Mouse (Mus musculus) ES-E14 (cell line): ENCODE measurements around the gene Klkb1. TPM values are rescaled to one million over a fixed set of nuclear protein-coding genes. Genes with fewer than 3 reads are reported as not detected.
A peak's percentile ranks its signal among the peaks of the same experiment; 100 is the strongest.
"Not testable (repeated sequence)": the region's sequence is repeated elsewhere in the genome, so short reads cannot be mapped to it uniquely, and the experiment has no call there.

ENCODE experiments used
- DNase-seq: peaks from one replicate; pipeline ENCODE4 v3.0.0-alpha.2; 2013; ENCODE audit warnings: low read depth, low spot score
- H3K27ac ChIP-seq: 2 replicates; pipeline ENCODE4 v1.5.1; 2012; ENCODE audit warnings: low read depth, mild to moderate bottlenecking, low read length, moderate library complexity, mixed read lengths; ENCODE audit not compliant: poor library complexity, insufficient read depth, severe bottlenecking
- H3K36me3 ChIP-seq: 2 replicates; pipeline ENCODE4 v1.6.1; 2012; ENCODE audit warnings: mild to moderate bottlenecking, low read length, moderate library complexity, mixed read lengths; ENCODE audit not compliant: control insufficient read depth, poor library complexity, insufficient read depth, severe bottlenecking
- H3K4me1 ChIP-seq, 2 experiments: fragments of 150-350 bp in 1 of 2; sonication (generic) in 1 of 2; 2 replicates each; pipeline ENCODE4 v1.6.1; 2012; ENCODE audit warnings: low read length in 2 of 2, mild to moderate bottlenecking in 1 of 2, mixed read lengths in 1 of 2; ENCODE audit not compliant: control insufficient read depth in 2 of 2, insufficient read depth in 2 of 2, poor library complexity in 1 of 2
- H3K4me3 ChIP-seq, 2 experiments: fragments of 150-350 bp in 1 of 2; sonication (generic) in 1 of 2; 2 replicates each; pipeline ENCODE4 v1.5.1; 2012; ENCODE audit warnings: low read length in 2 of 2, low read depth in 1 of 2, mild to moderate bottlenecking in 1 of 2, mixed read lengths in 1 of 2; ENCODE audit not compliant: insufficient read depth in 1 of 2, poor library complexity in 1 of 2, severe bottlenecking in 1 of 2
- H3K9ac ChIP-seq: 2 replicates; pipeline ENCODE4 v1.6.1; 2012; ENCODE audit warnings: low read depth, mild to moderate bottlenecking, low read length, mixed read lengths; ENCODE audit not compliant: poor library complexity, insufficient read depth, severe bottlenecking
- H3K9me3 ChIP-seq: fragments of 150-350 bp; sonication (generic); 2 replicates; pipeline ENCODE4 v1.6.1; 2012; ENCODE audit warnings: low read depth, mild to moderate bottlenecking, low read length; ENCODE audit not compliant: control insufficient read depth, insufficient read depth
- CHD2 ChIP-seq: IDR thresholded peaks from 2 replicates; pipeline ENCODE4 v1.6.1; 2014; ENCODE audit warnings: mild to moderate bottlenecking, low read depth, low read length, inconsistent platforms
- HCFC1 ChIP-seq: IDR thresholded peaks from 2 replicates; pipeline ENCODE4 v1.6.1; 2012; ENCODE audit warnings: low read length, inconsistent platforms, borderline replicate concordance; ENCODE audit not compliant: insufficient read depth
- MAFK ChIP-seq: IDR thresholded peaks from 2 replicates; pipeline ENCODE4 v1.6.1; 2014; ENCODE audit warnings: mild to moderate bottlenecking, low read depth, low read length, inconsistent platforms; ENCODE audit not compliant: insufficient read depth
- ZC3H11A ChIP-seq: IDR thresholded peaks from 2 replicates; pipeline ENCODE4 v1.6.1; 2012; ENCODE audit warnings: low read depth, mild to moderate bottlenecking, inconsistent platforms, low read length, borderline replicate concordance
- ZNF384 ChIP-seq: IDR thresholded peaks from 2 replicates; pipeline ENCODE4 v1.6.1; 2012; ENCODE audit warnings: low read depth, low read length, inconsistent platforms
- in situ Hi-C, 2 experiments: fragments of 600-800 bp; cut with MboI; formaldehyde crosslinking; loops; one replicate each; pipeline ENCODE4 v1.15.1; 2025; ENCODE audit warnings: low sequenced_read_pairs in 2 of 2, inconsistent platforms in 1 of 2; ENCODE audit not compliant: unreplicated experiment in 2 of 2
- total RNA-seq: library from RNA; depleted of rRNA; stranded (reverse); fragments of 300-350 nt; gene quantifications from 2 replicates; pipeline ENCODE4 v1.2.3, GENCODE M21; 2012

The Klkb1 gene
- total RNA-seq, 1 experiment = not detected

- Histone ChIP-seq H3K4me1 (no peaks in the 10 kb centered on the region), H3K27ac (no peak within 1 kb of the TSS), H3K4me3 (peak within 1 kb of the TSS; percentile 50 to 63), H3K36me3 (no peaks in the 10 kb centered on the region), H3K9me3 (no peaks in the 10 kb centered on the region), H3K9ac (0 out of 2 replicates have a peak within 1 kb of the TSS, but pooled peaks have one; percentile 1)
- in situ Hi-C loops = no loop called here
- TF ChIP-seq HCFC1 (no peak), ZNF384 (no peak), ZC3H11A (no peak), CHD2 (no peak), MAFK (no peak)
- DNase-seq = peak; percentile 65
Observed at GRCm38 (mm10) chr8:45332685-45333409, 38.2 kb upstream of the Klkb1 start, which contains the start of gene Cyp4v3. Cyp4v3 (minus strand) TSS chr8:45333216.

DNA sequence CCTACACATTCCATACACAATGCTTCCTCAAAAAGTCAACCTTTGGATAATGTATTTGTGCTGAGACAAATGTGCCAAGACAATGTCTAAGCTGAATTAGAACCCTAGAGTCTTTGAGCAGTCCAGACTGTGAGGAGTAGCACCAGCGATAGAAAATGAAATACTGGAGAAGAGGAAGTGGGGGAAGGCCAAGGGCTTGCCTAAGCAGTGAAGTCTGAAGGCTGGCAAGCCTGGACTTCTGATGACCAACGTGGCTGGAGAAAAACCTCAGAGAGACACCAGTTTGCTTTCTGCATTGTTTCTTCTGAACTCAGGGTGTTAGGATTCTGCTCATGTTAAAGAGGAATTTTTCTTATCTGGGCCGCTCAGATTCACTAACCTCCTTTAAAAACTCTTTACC lies 36.2 kb upstream of the Klkb1 start:
- Histone ChIP-seq H3K4me3 (no peak overlapping the region), H3K9ac (no peak overlapping the region), H3K36me3 (no peaks in the 10 kb centered on the region), H3K4me1 (no peaks in the 10 kb centered on the region), H3K9me3 (no peaks in the 10 kb centered on the region), H3K27ac (no peak overlapping the region)
- TF ChIP-seq CHD2 (no peak), ZNF384 (no peak), MAFK (no peak), HCFC1 (no peak), ZC3H11A (no peak)
- no peak for DNase-seq
- in situ Hi-C loops = no loop called here

- no peaks in the 10 kb centered on the region for H3K36me3 ChIP-seq
- DNase-seq = no peak
- no peaks in the 10 kb centered on the region for H3K9me3 ChIP-seq
- no peak for TF ChIP-seq ZNF384
- TF ChIP-seq HCFC1 = no peak
- no peak for TF ChIP-seq CHD2
- no peak for TF ChIP-seq ZC3H11A
- no peak for TF ChIP-seq MAFK
- in situ Hi-C loops = no loop called here
- H3K4me1 ChIP-seq = no peaks in the 10 kb centered on the region
- no peak overlapping the region for H3K9ac ChIP-seq
- H3K27ac ChIP-seq = no peak overlapping the region
- no peak overlapping the region for H3K4me3 ChIP-seq
Observed at GRCm38 (mm10) chr8:45329206-45329980, 34.7 kb upstream of the Klkb1 start.

GRCm38 (mm10) chr8:45327076-45327475 lies 32.4 kb upstream of the Klkb1 start:
- in situ Hi-C loops, H3K27ac ChIP-seq, H3K4me3 ChIP-seq, H3K36me3 ChIP-seq, H3K4me1 ChIP-seq, DNase-seq, H3K9ac ChIP-seq, H3K9me3 ChIP-seq: not testable (repeated sequence)
